Mouse (Mus musculus) intestine, embryonic 16.5 days (tissue): ENCODE measurements around the gene Gm128. TPM values are rescaled to one million over a fixed set of nuclear protein-coding genes. Genes with fewer than 3 reads are reported as not detected.
"Not testable (repeated sequence)": the region's sequence is repeated elsewhere in the genome, so short reads cannot be mapped to it uniquely, and the experiment has no call there.

ENCODE experiments used
- ATAC-seq: fragments of 200-750 bp; cut with Nextera tagmentation; 2 replicates; pipeline ENCODE4 v1.8.0; 2017; ENCODE audit warnings: moderate TSS enrichment, moderate library complexity
- H3K27ac ChIP-seq: fragments of 300-500 bp; sonication (generic); 2 replicates; pipeline ENCODE4 v1.5.1; 2014; ENCODE audit warnings: mild to moderate bottlenecking, low read length
- H3K27me3 ChIP-seq: fragments of 300-500 bp; sonication (generic); replicated peaks from 2 replicates; pipeline ENCODE4 v1.6.1; 2014; ENCODE audit warnings: low read length, control low read depth, mixed read lengths; ENCODE audit not compliant: control insufficient read depth, insufficient read depth
- H3K36me3 ChIP-seq: fragments of 300-500 bp; sonication (generic); 2 replicates; pipeline ENCODE4 v1.6.1; 2014; ENCODE audit warnings: low read length, control low read depth; ENCODE audit not compliant: control insufficient read depth, insufficient read depth
- H3K4me1 ChIP-seq: fragments of 300-500 bp; sonication (generic); 2 replicates; pipeline ENCODE4 v1.6.1; 2014; ENCODE audit warnings: low read length, control low read depth, mixed read lengths; ENCODE audit not compliant: control insufficient read depth, insufficient read depth
- H3K4me2 ChIP-seq: fragments of 300-500 bp; sonication (generic); 2 replicates; pipeline ENCODE4 v1.6.1; 2014; ENCODE audit warnings: low read depth, low read length, control low read depth
- H3K4me3 ChIP-seq: fragments of 300-500 bp; sonication (generic); 2 replicates; pipeline ENCODE4 v1.5.1; 2014; ENCODE audit warnings: mild to moderate bottlenecking, low read length
- H3K9ac ChIP-seq: fragments of 300-500 bp; sonication (generic); 2 replicates; pipeline ENCODE4 v1.6.1; 2014; ENCODE audit warnings: low read depth, low read length
- H3K9me3 ChIP-seq: fragments of 300-500 bp; sonication (generic); 2 replicates; pipeline ENCODE4 v1.6.1; 2016; ENCODE audit warnings: low read length, control low read depth; ENCODE audit not compliant: control insufficient read depth
- WGBS: fragments of 180-500 bp; shearing (Covaris S2); extraction: QIAGEN DNeasy Blood & Tissue Kit; methylation state at CpG from one replicate; pipeline ENCODE4 v1.1.7; 2014; 5-methylcytosine and 5-hydroxymethylcytosine counted together
- polyA plus RNA-seq: library from polyadenylated mRNA; unstranded; fragments of >200 nt; fragmentation: Nextera tagmentation; extraction: Ambion mirVana; gene quantifications from 2 replicates; pipeline ENCODE4 v1.2.1, GENCODE M21; 2015

Gene Gm128
- polyA plus RNA-seq, 1 experiment from 2014 or later: 0.17 TPM

GRCm38 (mm10) chr3:95212889-95213608 lies 28.3 kb downstream of the Gm128 start:
- not testable (repeated sequence) for H3K27me3 ChIP-seq, H3K9ac ChIP-seq, H3K4me1 ChIP-seq, H3K4me3 ChIP-seq, H3K27ac ChIP-seq, H3K4me2 ChIP-seq, H3K36me3 ChIP-seq, ATAC-seq, H3K9me3 ChIP-seq
- WGBS: 97% methylated on average over 7 of the region's 10 CpGs

GRCm38 (mm10) chr3:95210585-95210984 lies 30.8 kb downstream of the Gm128 start:
- Histone ChIP-seq H3K4me3 (no peak overlapping the region), H3K9me3 (no peaks in the 10 kb centered on the region), H3K36me3 (no peaks in the 10 kb centered on the region), H3K9ac (no peak overlapping the region), H3K4me2 (no peak overlapping the region), H3K27ac (no peak overlapping the region), H3K4me1 (0 out of 2 replicates have a peak, but pooled peaks cover 3% of the 10 kb centered on the region), H3K27me3 (no peaks in the 10 kb centered on the region)
- no peak for ATAC-seq
- 88% methylated on average over 2 of the region's 2 CpGs for WGBS

GRCm38 (mm10) chr3:95208286-95208685 lies 33.1 kb downstream of the Gm128 start:
- Histone ChIP-seq H3K9ac (no peak overlapping the region), H3K27me3 (no peaks in the 10 kb centered on the region), H3K27ac (no peak overlapping the region), H3K9me3 (no peaks in the 10 kb centered on the region), H3K36me3 (peaks cover under 1% of the 10 kb centered on the region), H3K4me1 (no peaks in the 10 kb centered on the region), H3K4me3 (no peak overlapping the region), H3K4me2 (no peak overlapping the region)
- ATAC-seq: no peak
- 84% methylated on average over 4 of the region's 4 CpGs for WGBS

GRCm38 (mm10) chr3:95203880-95204279 lies 37.5 kb downstream of the Gm128 start:
- H3K4me1 ChIP-seq: no peaks in the 10 kb centered on the region
- no peaks in the 10 kb centered on the region for H3K27me3 ChIP-seq
- no peak overlapping the region for H3K4me3 ChIP-seq
- peaks cover 12% of the 10 kb centered on the region for H3K36me3 ChIP-seq
- H3K9ac ChIP-seq: no peak overlapping the region
- WGBS: 91% methylated on average over 6 of the region's 6 CpGs
- H3K9me3 ChIP-seq: no peaks in the 10 kb centered on the region
- H3K4me2 ChIP-seq: no peak overlapping the region
- no peak overlapping the region for H3K27ac ChIP-seq
- ATAC-seq: no peak

- H3K4me2 ChIP-seq: no peak overlapping the region
- no peaks in the 10 kb centered on the region for H3K9me3 ChIP-seq
- WGBS: 83% methylated on average over 2 of the region's 2 CpGs
- no peak overlapping the region for H3K4me3 ChIP-seq
- no peak overlapping the region for H3K27ac ChIP-seq
- H3K27me3 ChIP-seq: no peaks in the 10 kb centered on the region
- ATAC-seq: no peak
- peaks cover 12% of the 10 kb centered on the region for H3K36me3 ChIP-seq
- H3K4me1 ChIP-seq: no peaks in the 10 kb centered on the region
- H3K9ac ChIP-seq: no peak overlapping the region
Observed at GRCm38 (mm10) chr3:95200562-95200961, 40.8 kb downstream of the Gm128 start.

GRCm38 (mm10) chr3:95200132-95200531 lies 41.3 kb downstream of the Gm128 start:
- 86% methylated on average over 7 of the region's 7 CpGs for WGBS
- H3K27ac ChIP-seq: no peak overlapping the region
- no peak for ATAC-seq

GRCm38 (mm10) chr3:95199101-95199500 lies 42.3 kb downstream of the Gm128 start:
- Histone ChIP-seq H3K9me3 (no peaks in the 10 kb centered on the region), H3K9ac (no peak overlapping the region), H3K36me3 (peaks cover 15% of the 10 kb centered on the region), H3K27ac (no peak overlapping the region), H3K4me3 (no peak overlapping the region), H3K4me2 (no peak overlapping the region), H3K27me3 (no peaks in the 10 kb centered on the region), H3K4me1 (no peaks in the 10 kb centered on the region)
- 83% methylated on average over 1 of the region's 1 CpGs for WGBS
- no peak for ATAC-seq

More at GRCm38 (mm10) chr3:95200132-95200531, 41.3 kb downstream of the Gm128 start:
- H3K36me3 ChIP-seq: peaks cover 12% of the 10 kb centered on the region
- no peaks in the 10 kb centered on the region for H3K9me3 ChIP-seq
- no peak overlapping the region for H3K4me3 ChIP-seq
- H3K4me1 ChIP-seq: no peaks in the 10 kb centered on the region
- H3K4me2 ChIP-seq: no peak overlapping the region
- no peaks in the 10 kb centered on the region for H3K27me3 ChIP-seq
- H3K9ac ChIP-seq: no peak overlapping the region

GRCm38 (mm10) chr3:95195772-95196171 lies 45.6 kb downstream of the Gm128 start:
- WGBS: 80% methylated on average over 2 of the region's 2 CpGs
- no peak for ATAC-seq
- peaks cover 3% of the 10 kb centered on the region for H3K36me3 ChIP-seq

GRCm38 (mm10) chr3:95194721-95195135 lies 46.7 kb downstream of the Gm128 start:
- no peak overlapping the region for H3K4me3 ChIP-seq
- H3K36me3 ChIP-seq: peaks cover 6% of the 10 kb centered on the region
- H3K27me3 ChIP-seq: no peaks in the 10 kb centered on the region
- ATAC-seq: no peak
- 79% methylated on average over 6 of the region's 6 CpGs for WGBS
- no peaks in the 10 kb centered on the region for H3K4me1 ChIP-seq
- H3K4me2 ChIP-seq: no peak overlapping the region
- no peak overlapping the region for H3K9ac ChIP-seq
- no peak overlapping the region for H3K27ac ChIP-seq
- no peaks in the 10 kb centered on the region for H3K9me3 ChIP-seq

More at GRCm38 (mm10) chr3:95195772-95196171, 45.6 kb downstream of the Gm128 start:
- Histone ChIP-seq H3K4me3 (no peak overlapping the region), H3K4me2 (no peak overlapping the region), H3K27ac (no peak overlapping the region), H3K27me3 (no peaks in the 10 kb centered on the region), H3K4me1 (no peaks in the 10 kb centered on the region), H3K9me3 (no peaks in the 10 kb centered on the region), H3K9ac (no peak overlapping the region)
